Mouse (Mus musculus) embryonic facial prominence, embryonic 12.5 days (tissue): ENCODE data around the gene Adam15. TPM values are rescaled to one million over a fixed set of nuclear protein-coding genes. Genes with fewer than 3 reads are reported as not detected.

Source experiments
- ATAC-seq: fragments of 200-750 bp; cut with Nextera tagmentation; 2 replicates; pipeline ENCODE4 v1.8.0; 2017; ENCODE audit not compliant: insufficient number of reproducible peaks, insufficient read depth, low FRiP score, low TSS enrichment
- H3K27ac ChIP-seq: fragments of 300-500 bp; sonication (generic); 2 replicates; pipeline ENCODE4 v1.5.1; 2016; ENCODE audit warnings: mild to moderate bottlenecking
- H3K27me3 ChIP-seq: fragments of 300-500 bp; sonication (generic); 2 replicates; pipeline ENCODE4 v1.6.1; 2016; ENCODE audit warnings: mild to moderate bottlenecking, moderate library complexity
- H3K36me3 ChIP-seq: fragments of 300-500 bp; sonication (generic); 2 replicates; pipeline ENCODE4 v1.6.1; 2016; ENCODE audit warnings: mild to moderate bottlenecking
- H3K4me1 ChIP-seq: fragments of 300-500 bp; sonication (generic); 2 replicates; pipeline ENCODE4 v1.6.1; 2016
- H3K4me2 ChIP-seq: fragments of 300-500 bp; sonication (generic); replicated peaks from 2 replicates; pipeline ENCODE4 v1.6.1; 2016; ENCODE audit warnings: mild to moderate bottlenecking, moderate library complexity
- H3K4me3 ChIP-seq: fragments of 300-500 bp; sonication (generic); 2 replicates; pipeline ENCODE4 v1.5.1; 2016; ENCODE audit warnings: mild to moderate bottlenecking
- H3K9ac ChIP-seq: fragments of 300-500 bp; sonication (generic); 2 replicates; pipeline ENCODE4 v1.6.1; 2016; ENCODE audit warnings: mild to moderate bottlenecking, moderate library complexity
- H3K9me3 ChIP-seq: fragments of 300-500 bp; sonication (generic); 2 replicates; pipeline ENCODE4 v1.6.1; 2016; ENCODE audit warnings: mild to moderate bottlenecking, moderate library complexity
- WGBS: fragments of 180-500 bp; shearing (Covaris S2); methylation state at CpG from one replicate; pipeline ENCODE4 v1.1.7; 2016; 5-methylcytosine and 5-hydroxymethylcytosine counted together
- polyA plus RNA-seq: library from polyadenylated mRNA; unstranded; fragments of >200 nt; fragmentation: Nextera tagmentation; extraction: Ambion mirVana; gene quantifications from 2 replicates; pipeline ENCODE4 v1.2.1, GENCODE M21; 2016

The Adam15 gene
- polyA plus RNA-seq, 1 experiment from 2014 or later: 45.5 TPM

DNA sequence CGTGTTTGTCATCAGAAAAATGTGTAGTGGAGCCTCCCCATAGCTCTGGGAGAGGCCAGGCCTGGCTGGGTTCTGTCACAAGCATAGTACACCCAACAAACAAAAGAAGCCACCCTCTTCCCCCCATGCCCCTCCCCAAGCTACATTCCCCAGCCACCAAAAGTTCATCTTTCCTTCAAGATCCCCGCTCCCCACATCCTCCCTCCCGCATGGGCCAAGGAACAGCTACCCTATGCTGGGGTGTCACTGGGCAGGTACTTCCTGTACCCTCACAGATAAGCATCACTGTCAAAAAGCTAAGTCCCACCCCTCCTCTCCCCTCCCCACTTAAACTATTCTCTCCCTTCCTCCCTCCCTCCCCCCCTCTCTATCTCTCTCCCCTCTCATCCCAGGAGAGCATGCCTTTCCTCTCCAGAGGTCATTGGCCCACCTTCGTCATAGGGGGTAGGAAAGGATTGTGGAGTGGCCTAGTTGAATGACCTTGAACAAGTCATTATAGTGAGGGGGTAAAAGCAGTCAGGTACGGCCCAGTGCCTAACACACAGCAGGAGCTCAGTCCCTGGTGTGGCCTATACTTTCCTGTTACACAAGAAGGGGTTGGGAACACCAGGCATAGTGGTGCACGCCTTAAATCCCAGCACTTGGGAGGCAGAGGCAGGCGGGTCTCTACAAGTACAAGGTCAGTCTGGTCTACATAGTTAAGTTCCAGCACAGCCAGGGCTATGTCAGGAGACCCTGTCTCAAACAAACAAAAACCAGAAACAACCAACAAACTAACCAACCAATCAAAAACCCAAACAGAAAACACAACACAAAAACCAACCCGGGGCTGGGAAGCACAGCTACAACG is 32.5 kb upstream of the Adam15 start:
- ATAC-seq: no peak

GRCm38 (mm10) chr3:89381233-89381632 is 31.4 kb upstream of the Adam15 start:
- no peak for ATAC-seq
- WGBS: 85% methylated on average over 11 of the region's 11 CpGs
- H3K27ac ChIP-seq: no peak overlapping the region

More for the DNA sequence above, 32.5 kb upstream of the Adam15 start:
- Histone ChIP-seq H3K4me1 (peaks cover 30% of the 10 kb centered on the region), H3K4me3 (no peak overlapping the region), H3K9me3 (no peaks in the 10 kb centered on the region), H3K4me2 (no peak overlapping the region), H3K9ac (no peak overlapping the region), H3K27ac (no peak overlapping the region), H3K27me3 (no peaks in the 10 kb centered on the region), H3K36me3 (no peaks in the 10 kb centered on the region)
- WGBS: 89% methylated on average over 9 of the region's 9 CpGs

GRCm38 (mm10) chr3:89380711-89381110 is 30.9 kb upstream of the Adam15 start:
- Histone ChIP-seq H3K4me1 (peaks cover 20% of the 10 kb centered on the region), H3K27me3 (no peaks in the 10 kb centered on the region), H3K9ac (no peak overlapping the region), H3K4me2 (no peak overlapping the region), H3K4me3 (no peak overlapping the region), H3K36me3 (no peaks in the 10 kb centered on the region), H3K9me3 (no peaks in the 10 kb centered on the region), H3K27ac (no peak overlapping the region)
- WGBS: 94% methylated on average over 18 of the region's 18 CpGs
- ATAC-seq: no peak

More at GRCm38 (mm10) chr3:89381233-89381632, 31.4 kb upstream of the Adam15 start:
- Histone ChIP-seq H3K27me3 (no peaks in the 10 kb centered on the region), H3K4me2 (no peak overlapping the region), H3K4me1 (peaks cover 20% of the 10 kb centered on the region), H3K36me3 (no peaks in the 10 kb centered on the region), H3K9ac (no peak overlapping the region), H3K4me3 (no peak overlapping the region), H3K9me3 (no peaks in the 10 kb centered on the region)

DNA sequence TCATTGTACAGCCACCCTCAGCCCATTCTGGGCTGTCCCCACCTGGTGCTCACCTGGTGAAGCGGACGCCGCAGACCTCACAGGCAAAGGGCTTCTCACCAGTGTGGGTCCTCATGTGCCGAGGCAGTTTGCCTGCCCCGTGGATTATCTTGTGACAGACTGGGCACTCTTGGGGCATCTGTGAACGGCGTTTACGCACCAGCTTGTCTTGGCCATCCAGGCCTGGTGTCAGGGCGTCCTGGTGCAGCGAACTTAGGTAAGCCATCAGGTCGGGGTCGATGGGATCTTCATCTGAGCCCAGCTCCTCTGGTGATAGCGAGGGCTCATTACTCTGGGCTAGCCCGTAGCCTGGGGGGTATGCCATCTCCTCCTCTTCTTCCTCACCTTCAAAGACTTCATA is 30.5 kb upstream of the Adam15 start:
- no peaks in the 10 kb centered on the region for H3K36me3 ChIP-seq
- ATAC-seq: no peak
- no peaks in the 10 kb centered on the region for H3K9me3 ChIP-seq
- WGBS: 94% methylated on average over 14 of the region's 14 CpGs
- no peak overlapping the region for H3K9ac ChIP-seq
- H3K4me1 ChIP-seq: peaks cover 20% of the 10 kb centered on the region
- H3K27me3 ChIP-seq: no peaks in the 10 kb centered on the region
- no peak overlapping the region for H3K27ac ChIP-seq
- no peak overlapping the region for H3K4me3 ChIP-seq
- H3K4me2 ChIP-seq: no peak overlapping the region

- H3K9ac ChIP-seq: no peak overlapping the region
- H3K27ac ChIP-seq: no peak overlapping the region
- no peaks in the 10 kb centered on the region for H3K27me3 ChIP-seq
- no peak overlapping the region for H3K4me2 ChIP-seq
- peaks cover 13% of the 10 kb centered on the region for H3K4me1 ChIP-seq
- no peak overlapping the region for H3K4me3 ChIP-seq
- no peaks in the 10 kb centered on the region for H3K9me3 ChIP-seq
- H3K36me3 ChIP-seq: no peaks in the 10 kb centered on the region
- 87% methylated on average over 31 of the region's 31 CpGs for WGBS
- ATAC-seq: no peak
Observed at GRCm38 (mm10) chr3:89379388-89380131, 29.8 kb upstream of the Adam15 start.

DNA sequence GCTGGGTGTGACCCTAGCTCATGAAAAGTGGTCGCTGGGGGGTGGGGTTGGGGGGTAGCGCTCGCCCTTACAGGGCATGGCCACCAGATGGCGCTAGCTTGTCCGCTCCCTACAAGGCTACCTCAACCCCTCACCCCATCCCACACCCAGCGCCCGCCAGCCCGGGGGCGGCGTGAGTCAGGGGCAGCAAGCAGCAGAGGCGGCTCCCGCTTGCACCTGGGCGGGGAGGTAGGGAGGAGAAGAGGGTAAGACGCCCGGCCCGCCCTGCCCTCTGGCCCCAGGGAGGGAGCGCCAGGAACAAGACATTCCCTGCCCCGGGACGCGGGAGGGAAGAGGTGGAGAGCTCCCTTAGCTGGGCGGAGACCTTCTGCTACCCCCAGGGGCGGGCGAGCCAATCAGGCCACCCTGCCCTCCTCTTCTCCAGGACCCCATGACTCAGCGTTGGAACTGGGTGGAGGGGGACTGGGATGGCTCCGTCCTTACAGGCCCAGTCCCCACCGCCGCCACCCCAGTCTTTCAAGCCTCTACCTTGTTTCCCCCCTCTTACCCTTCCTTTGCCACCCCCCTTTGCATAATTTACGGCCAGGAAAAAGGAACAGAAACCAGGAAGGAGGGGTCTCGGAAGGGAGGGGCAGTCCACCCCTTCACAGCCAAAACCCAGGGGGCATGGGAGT is 28.7 kb upstream of the Adam15 start:
- peaks cover 13% of the 10 kb centered on the region for H3K4me1 ChIP-seq
- H3K36me3 ChIP-seq: no peaks in the 10 kb centered on the region
- H3K27ac ChIP-seq: peak overlapping the region; percentile 26; the same call in 1 of the 2 replicates
- peak overlapping the region; percentile 54 for H3K4me3 ChIP-seq
- 2% methylated on average over 28 of the region's 29 CpGs for WGBS
- peak; percentile 87 for ATAC-seq
- H3K9ac ChIP-seq: peak overlapping the region; percentile 57
- peak overlapping the region; percentile 78 for H3K4me2 ChIP-seq
- no peaks in the 10 kb centered on the region for H3K27me3 ChIP-seq
- H3K9me3 ChIP-seq: no peaks in the 10 kb centered on the region

DNA sequence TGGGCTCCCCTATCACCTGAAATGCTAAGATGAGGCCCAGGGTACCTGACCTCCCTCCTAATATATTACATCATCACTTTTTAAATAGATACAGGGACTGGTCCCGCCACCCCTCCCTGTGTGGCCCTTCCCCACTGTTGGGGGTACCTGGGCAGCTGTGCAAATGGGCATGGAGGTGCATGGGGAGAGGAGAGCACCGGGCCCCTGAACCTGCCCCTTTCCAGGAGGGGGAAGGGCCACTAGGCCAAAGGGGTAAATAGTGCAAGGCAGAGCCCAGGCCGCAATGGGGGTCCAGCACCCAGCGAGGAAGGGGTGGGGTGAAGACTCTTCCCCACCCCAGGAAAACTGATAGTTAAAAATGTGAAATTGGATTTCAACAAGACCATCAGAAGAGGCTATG is 28.0 kb upstream of the Adam15 start:
- no peaks in the 10 kb centered on the region for H3K36me3 ChIP-seq
- H3K4me1 ChIP-seq: peaks cover 13% of the 10 kb centered on the region
- no peak for ATAC-seq
- H3K27ac ChIP-seq: no peak overlapping the region
- H3K4me3 ChIP-seq: no peak overlapping the region
- WGBS: 73% methylated on average over 4 of the region's 4 CpGs
- H3K27me3 ChIP-seq: no peaks in the 10 kb centered on the region
- no peaks in the 10 kb centered on the region for H3K9me3 ChIP-seq
- peak overlapping the region; percentile 78 for H3K4me2 ChIP-seq
- H3K9ac ChIP-seq: peak overlapping the region; percentile 57; the same call in 1 of the 2 replicates

- H3K27me3 ChIP-seq: no peaks in the 10 kb centered on the region
- ATAC-seq: no peak
- H3K4me1 ChIP-seq: peaks cover 8% of the 10 kb centered on the region
Observed at GRCm38 (mm10) chr3:89373581-89374231, 23.9 kb upstream of the Adam15 start.

GRCm38 (mm10) chr3:89367338-89367737 is 17.5 kb upstream of the Adam15 start:
- no peak overlapping the region for H3K9ac ChIP-seq
- H3K9me3 ChIP-seq: no peaks in the 10 kb centered on the region
- no peak for ATAC-seq
- WGBS: 57% methylated on average over 11 of the region's 11 CpGs
- no peak overlapping the region for H3K4me2 ChIP-seq
- H3K27ac ChIP-seq: no peak overlapping the region
- no peak overlapping the region for H3K4me3 ChIP-seq
- no peaks in the 10 kb centered on the region for H3K4me1 ChIP-seq
- H3K27me3 ChIP-seq: no peaks in the 10 kb centered on the region
- H3K36me3 ChIP-seq: no peaks in the 10 kb centered on the region

More at GRCm38 (mm10) chr3:89373581-89374231, 23.9 kb upstream of the Adam15 start:
- Histone ChIP-seq H3K4me2 (no peak overlapping the region), H3K4me3 (no peak overlapping the region), H3K27ac (no peak overlapping the region), H3K9me3 (no peaks in the 10 kb centered on the region), H3K36me3 (no peaks in the 10 kb centered on the region), H3K9ac (no peak overlapping the region)
- 43% methylated on average over 5 of the region's 5 CpGs for WGBS

- Histone ChIP-seq H3K36me3 (no peaks in the 10 kb centered on the region), H3K4me1 (no peaks in the 10 kb centered on the region), H3K9me3 (no peaks in the 10 kb centered on the region), H3K27ac (no peak overlapping the region), H3K4me2 (no peak overlapping the region), H3K4me3 (no peak overlapping the region), H3K9ac (no peak overlapping the region), H3K27me3 (no peaks in the 10 kb centered on the region)
- ATAC-seq: no peak
- 77% methylated on average over 20 of the region's 20 CpGs for WGBS
Observed at GRCm38 (mm10) chr3:89365486-89366414, 16.0 kb upstream of the Adam15 start.
